Mouse (Mus musculus) stomach, embryonic 15.5 days (tissue): ENCODE measurements around the gene Slc9a3. TPM values are rescaled to one million over a fixed set of nuclear protein-coding genes. Genes with fewer than 3 reads are reported as not detected.

Experiments used
- ATAC-seq: fragments of 200-750 bp; cut with Nextera tagmentation; 2 replicates; pipeline ENCODE4 v1.8.0; 2017; ENCODE audit warnings: low read depth, moderate number of reproducible peaks, moderate TSS enrichment; ENCODE audit not compliant: insufficient read depth, low FRiP score
- H3K27ac ChIP-seq: fragments of 300-500 bp; sonication (generic); 2 replicates; pipeline ENCODE4 v1.5.1; 2015; ENCODE audit warnings: mild to moderate bottlenecking, inconsistent platforms
- H3K27me3 ChIP-seq: fragments of 300-500 bp; sonication (generic); replicated peaks from 2 replicates; pipeline ENCODE4 v1.6.1; 2015; ENCODE audit warnings: inconsistent platforms
- H3K36me3 ChIP-seq: fragments of 300-500 bp; sonication (generic); 2 replicates; pipeline ENCODE4 v1.6.1; 2015; ENCODE audit warnings: inconsistent platforms
- H3K4me1 ChIP-seq: fragments of 300-500 bp; sonication (generic); 2 replicates; pipeline ENCODE4 v1.6.1; 2015; ENCODE audit warnings: inconsistent platforms
- H3K4me2 ChIP-seq: fragments of 300-500 bp; sonication (generic); 2 replicates; pipeline ENCODE4 v1.6.1; 2015; ENCODE audit warnings: mild to moderate bottlenecking, inconsistent platforms
- H3K4me3 ChIP-seq: fragments of 300-500 bp; sonication (generic); replicated peaks from 2 replicates; pipeline ENCODE4 v1.5.1; 2015; ENCODE audit warnings: inconsistent platforms
- H3K9ac ChIP-seq: fragments of 300-500 bp; sonication (generic); 2 replicates; pipeline ENCODE4 v1.6.1; 2015; ENCODE audit warnings: inconsistent platforms
- H3K9me3 ChIP-seq: fragments of 300-500 bp; sonication (generic); 2 replicates; pipeline ENCODE4 v1.6.1; 2016; ENCODE audit warnings: inconsistent platforms
- WGBS: fragments of 180-500 bp; shearing (Covaris S2); methylation state at CpG from one replicate; pipeline ENCODE4 v1.1.7; 2015; 5-methylcytosine and 5-hydroxymethylcytosine counted together
- polyA plus RNA-seq: library from polyadenylated mRNA; unstranded; fragments of >200 nt; fragmentation: Nextera tagmentation; extraction: Ambion mirVana; gene quantifications from 2 replicates; pipeline ENCODE4 v1.2.1, GENCODE M21; 2015

Gene Slc9a3
- polyA plus RNA-seq, 1 experiment from 2014 or later = 0.55 TPM

DNA sequence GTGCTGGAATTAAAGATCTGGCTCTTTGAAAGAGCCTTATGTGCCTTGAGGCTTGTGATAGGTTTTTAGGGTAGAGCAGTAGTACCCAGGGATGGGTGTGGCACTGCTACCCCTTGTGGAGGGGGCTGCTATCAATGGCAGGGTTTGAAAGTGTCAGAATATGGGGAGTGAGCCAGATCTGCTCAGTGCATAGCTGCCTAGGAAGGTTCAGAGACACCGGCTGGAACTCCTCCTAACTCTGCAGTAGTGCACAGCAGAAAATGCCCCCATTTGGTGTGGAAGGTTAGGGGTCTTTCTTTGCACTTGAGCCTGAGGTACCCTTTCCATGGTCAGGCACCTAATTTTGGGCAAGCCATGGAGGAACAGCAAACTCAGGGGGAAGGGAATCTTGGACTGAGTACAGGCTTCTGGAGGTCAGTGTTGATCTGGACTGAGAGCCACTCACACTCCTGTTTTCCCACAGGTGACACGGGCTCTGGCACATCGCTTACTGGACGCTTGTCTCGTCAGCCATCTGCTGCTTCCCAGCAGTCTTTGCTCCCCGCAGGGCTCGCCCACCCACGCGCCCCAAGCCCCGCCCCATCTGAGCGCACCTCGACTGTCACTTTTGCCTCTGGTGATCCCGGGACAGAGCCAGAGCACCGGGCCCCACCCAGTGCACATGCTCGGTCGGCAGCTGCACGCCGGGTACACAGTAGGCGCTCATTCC lies 45.2 kb downstream of the Slc9a3 start:
- Histone ChIP-seq H3K27ac (no peak overlapping the region), H3K4me2 (peak overlapping the region; percentile 86), H3K4me1 (no peaks in the 10 kb centered on the region), H3K9me3 (no peaks in the 10 kb centered on the region), H3K9ac (no peak overlapping the region), H3K27me3 (no peaks in the 10 kb centered on the region), H3K36me3 (0 out of 2 replicates have a peak, but pooled peaks cover 8% of the 10 kb centered on the region), H3K4me3 (peak overlapping the region; percentile 51)
- peak; percentile 76 for ATAC-seq
- 7% methylated on average over 19 of the region's 19 CpGs for WGBS

DNA sequence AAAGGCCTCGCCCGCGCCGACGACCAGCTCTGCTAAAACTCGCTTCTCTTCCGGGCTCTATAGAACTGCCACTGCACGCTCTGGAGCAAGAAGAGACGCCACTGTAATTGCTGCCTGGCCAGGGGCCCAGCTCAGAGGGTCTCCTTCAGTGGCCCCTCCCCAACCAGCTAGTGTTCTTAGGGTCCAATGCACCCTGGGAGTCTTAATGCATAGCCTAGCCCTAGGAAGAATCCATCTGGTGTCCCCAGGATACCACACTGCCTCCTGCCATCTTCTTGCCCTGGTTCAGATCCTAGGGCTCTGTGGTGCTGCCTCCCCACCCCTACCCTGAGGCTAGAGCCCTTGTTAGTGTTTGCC lies 45.8 kb downstream of the Slc9a3 start:
- Histone ChIP-seq H3K9me3 (no peaks in the 10 kb centered on the region), H3K36me3 (0 out of 2 replicates have a peak, but pooled peaks cover 8% of the 10 kb centered on the region), H3K4me3 (peak overlapping the region; percentile 51), H3K27me3 (no peaks in the 10 kb centered on the region), H3K4me2 (peak overlapping the region; percentile 86), H3K27ac (no peak overlapping the region), H3K4me1 (no peaks in the 10 kb centered on the region), H3K9ac (no peak overlapping the region)
- ATAC-seq = no peak; the same call in 1 of the 2 replicates
- WGBS = 8% methylated on average over 9 of the region's 9 CpGs

DNA sequence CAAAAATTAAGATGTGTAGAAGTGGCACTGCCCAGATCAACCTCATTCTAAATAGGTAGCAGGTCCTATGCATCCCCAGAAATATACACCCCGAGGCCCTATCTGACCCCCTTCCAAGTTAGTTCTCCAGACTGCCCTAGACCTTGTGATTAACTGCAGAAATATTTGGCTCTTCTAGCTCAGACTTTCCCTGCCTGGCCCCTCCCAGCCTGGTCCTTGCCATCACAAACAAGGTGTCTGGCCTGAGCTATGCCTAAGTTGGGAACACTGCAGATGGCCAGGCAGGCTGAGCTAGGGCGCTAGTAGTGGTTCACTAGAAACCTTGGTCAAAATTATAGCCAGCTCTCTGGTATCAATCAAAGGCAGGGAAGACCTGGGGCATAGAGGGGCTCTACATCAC lies 46.2 kb downstream of the Slc9a3 start:
- ATAC-seq = no peak
- peak overlapping the region; percentile 51; the same call in 1 of the 2 replicates for H3K4me3 ChIP-seq
- H3K4me2 ChIP-seq = peak overlapping the region; percentile 86; the same call in 1 of the 2 replicates
- 74% methylated on average over 2 of the region's 2 CpGs for WGBS
- H3K9ac ChIP-seq = no peak overlapping the region
- H3K27ac ChIP-seq = no peak overlapping the region
- H3K9me3 ChIP-seq = no peaks in the 10 kb centered on the region
- H3K4me1 ChIP-seq = no peaks in the 10 kb centered on the region
- H3K27me3 ChIP-seq = no peaks in the 10 kb centered on the region
- 0 out of 2 replicates have a peak, but pooled peaks cover 8% of the 10 kb centered on the region for H3K36me3 ChIP-seq

DNA sequence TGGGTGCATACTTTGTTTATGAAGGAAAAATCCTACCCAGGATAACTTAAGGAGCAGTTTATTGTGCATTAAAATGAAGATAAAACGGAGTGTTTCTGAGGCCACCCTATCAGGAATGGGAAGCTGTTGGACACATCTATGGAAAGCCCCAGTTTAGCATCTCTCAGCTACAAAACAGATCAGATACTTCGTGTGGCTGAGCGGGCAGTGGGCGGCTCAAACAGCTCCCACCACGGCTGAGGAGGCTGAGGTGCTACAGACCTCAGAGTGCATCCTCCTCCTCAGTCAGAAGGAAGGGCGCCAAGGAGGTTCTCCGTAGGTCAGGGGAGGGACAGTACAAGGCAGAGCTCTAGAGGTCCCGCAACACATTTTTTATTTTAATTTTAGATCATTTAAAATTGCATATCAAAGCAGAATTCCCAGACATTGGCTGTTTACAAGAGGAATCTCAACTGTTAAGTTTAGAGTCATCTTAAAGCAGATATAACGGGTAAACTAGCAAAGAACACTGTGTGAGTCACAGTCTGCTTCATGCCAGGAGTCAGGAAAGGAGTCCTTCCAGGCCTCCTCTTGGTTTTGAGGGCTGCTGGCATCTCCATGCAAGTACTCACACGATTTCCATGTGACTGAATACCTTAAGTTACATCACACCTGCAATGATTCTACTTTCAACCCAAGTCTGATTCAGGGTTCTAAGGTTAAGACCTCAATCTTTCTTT lies 48.3 kb downstream of the Slc9a3 start:
- no peak for ATAC-seq
- WGBS = 86% methylated on average over 10 of the region's 10 CpGs
- no peaks in the 10 kb centered on the region for H3K27me3 ChIP-seq
- H3K4me3 ChIP-seq = no peak overlapping the region
- no peak overlapping the region for H3K4me2 ChIP-seq
- no peak overlapping the region for H3K9ac ChIP-seq
- peaks cover 24% of the 10 kb centered on the region for H3K36me3 ChIP-seq
- no peaks in the 10 kb centered on the region for H3K4me1 ChIP-seq
- no peak overlapping the region for H3K27ac ChIP-seq
- no peaks in the 10 kb centered on the region for H3K9me3 ChIP-seq

DNA sequence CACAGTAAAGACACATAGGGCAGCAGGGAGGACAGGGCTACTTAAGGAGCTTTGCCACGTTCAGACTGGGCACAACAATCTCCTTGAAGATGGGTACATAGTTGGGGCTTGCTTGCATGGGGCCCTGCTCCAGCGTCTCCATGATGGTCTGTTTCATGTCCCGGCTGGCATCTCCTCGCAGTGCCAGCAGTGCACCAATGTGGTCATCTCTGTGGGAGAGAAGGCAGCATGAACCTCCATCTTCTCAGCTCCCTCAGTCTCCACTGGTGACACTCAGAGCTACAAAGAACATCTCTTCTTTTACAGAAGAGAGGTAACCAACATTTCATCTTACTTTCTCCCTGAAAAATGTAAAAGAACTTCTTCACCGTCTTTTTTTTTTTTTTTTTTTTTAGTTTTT lies 50.8 kb downstream of the Slc9a3 start:
- Histone ChIP-seq H3K4me2 (no peak overlapping the region), H3K9me3 (no peaks in the 10 kb centered on the region), H3K36me3 (peaks cover 24% of the 10 kb centered on the region), H3K4me3 (no peak overlapping the region), H3K27ac (no peak overlapping the region), H3K27me3 (no peaks in the 10 kb centered on the region), H3K9ac (no peak overlapping the region), H3K4me1 (no peaks in the 10 kb centered on the region)
- 88% methylated on average over 5 of the region's 5 CpGs for WGBS
- ATAC-seq = no peak

DNA sequence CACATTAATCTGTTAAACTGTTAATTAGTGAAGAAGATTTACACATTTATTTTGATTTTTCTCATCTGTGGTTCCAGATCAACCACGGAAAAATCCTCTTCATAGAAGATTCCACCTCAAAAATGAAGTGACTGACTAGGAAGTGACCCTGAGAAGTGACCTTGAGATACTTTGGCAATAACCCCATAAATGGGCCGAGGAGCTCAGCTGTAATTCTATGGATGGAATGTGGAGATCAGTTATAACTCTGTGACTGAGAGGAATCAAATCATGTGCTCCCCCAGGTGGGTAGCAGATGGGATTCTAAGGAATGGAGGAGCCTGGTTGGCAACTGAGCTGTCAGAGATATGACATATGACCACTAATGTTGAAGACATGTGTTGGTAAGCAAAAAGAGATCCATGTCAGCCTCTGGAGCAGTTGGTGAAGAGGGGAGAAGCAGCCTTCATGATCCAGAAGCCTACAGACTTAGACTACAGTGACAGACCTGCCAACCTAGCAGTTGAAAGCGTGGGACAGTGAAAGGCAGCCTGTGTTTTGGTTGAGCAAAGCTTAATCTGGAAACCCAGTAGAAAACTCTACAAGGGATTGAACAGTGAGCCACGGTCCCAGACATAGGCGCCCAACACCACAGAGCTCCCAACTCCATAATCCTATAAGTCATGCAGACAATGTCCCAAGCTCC lies 61.9 kb downstream of the Slc9a3 start:
- Histone ChIP-seq H3K4me1 (no peaks in the 10 kb centered on the region), H3K4me2 (no peak overlapping the region), H3K9ac (no peak overlapping the region), H3K4me3 (no peak overlapping the region), H3K36me3 (peaks cover 12% of the 10 kb centered on the region), H3K27me3 (no peaks in the 10 kb centered on the region), H3K9me3 (no peaks in the 10 kb centered on the region), H3K27ac (no peak overlapping the region)
- WGBS = 92% methylated on average over 5 of the region's 5 CpGs
- ATAC-seq = no peak

GRCm38 (mm10) chr13:74192613-74193012 lies 71.4 kb downstream of the Slc9a3 start:
- H3K27ac ChIP-seq = no peak overlapping the region
- no peak overlapping the region for H3K4me2 ChIP-seq
- no peak overlapping the region for H3K9ac ChIP-seq
- H3K27me3 ChIP-seq = no peaks in the 10 kb centered on the region
- 75% methylated on average over 6 of the region's 6 CpGs for WGBS
- H3K4me1 ChIP-seq = no peaks in the 10 kb centered on the region
- no peak for ATAC-seq
- no peaks in the 10 kb centered on the region for H3K9me3 ChIP-seq
- H3K4me3 ChIP-seq = no peak overlapping the region
- H3K36me3 ChIP-seq = peaks cover 26% of the 10 kb centered on the region

GRCm38 (mm10) chr13:74196451-74196850 lies 75.2 kb downstream of the Slc9a3 start:
- no peaks in the 10 kb centered on the region for H3K27me3 ChIP-seq
- H3K4me2 ChIP-seq = no peak overlapping the region
- 79% methylated on average over 3 of the region's 3 CpGs for WGBS
- no peak overlapping the region for H3K9ac ChIP-seq
- H3K27ac ChIP-seq = no peak overlapping the region
- peaks cover 22% of the 10 kb centered on the region for H3K36me3 ChIP-seq
- no peak overlapping the region for H3K4me3 ChIP-seq
- no peak for ATAC-seq
- no peaks in the 10 kb centered on the region for H3K4me1 ChIP-seq
- H3K9me3 ChIP-seq = no peaks in the 10 kb centered on the region

DNA sequence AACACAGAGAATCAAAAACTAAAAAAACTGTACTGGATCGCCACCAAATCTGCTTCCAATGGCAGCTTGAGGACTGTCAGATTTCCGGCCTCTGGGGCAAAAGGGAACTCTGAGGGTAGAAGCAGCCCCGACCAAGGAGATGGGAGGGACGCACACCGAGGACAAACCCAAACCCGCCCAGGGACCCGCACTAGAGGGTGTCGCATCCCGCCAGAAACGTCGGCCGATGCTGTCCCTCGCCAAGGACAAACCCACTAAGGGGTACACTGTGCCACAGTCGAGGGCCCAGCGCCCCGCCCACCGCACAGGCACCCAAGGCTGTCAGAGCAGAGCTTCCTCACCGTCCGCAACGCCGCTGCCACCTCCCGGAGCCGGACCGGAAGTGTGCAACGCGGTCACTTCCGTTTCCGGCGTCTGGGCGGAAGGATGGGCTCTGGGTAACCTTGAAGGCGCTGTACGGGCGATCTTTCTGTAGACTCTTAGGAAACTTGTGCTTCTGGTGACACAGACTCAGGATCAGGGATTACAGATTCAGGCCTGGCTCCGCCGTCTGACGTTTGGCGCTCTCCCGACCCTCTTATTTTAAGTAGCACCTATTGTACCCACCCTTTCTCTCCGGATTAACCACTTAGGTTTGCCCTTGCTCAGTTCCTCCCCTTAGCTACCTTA lies 87.2 kb downstream of the Slc9a3 start, which contains the start of gene Exoc3:
Gene Exoc3, minus strand, starts transcription at position 416 of the 669 bp plus-strand sequence.
- Histone ChIP-seq H3K9ac (peak within 1 kb of the TSS; percentile 74), H3K27me3 (no peaks in the 10 kb centered on the region), H3K27ac (peak within 1 kb of the TSS; percentile 90), H3K36me3 (peaks cover 7% of the 10 kb centered on the region), H3K4me2 (peak within 1 kb of the TSS; percentile 65), H3K4me1 (0 out of 2 replicates have a peak, but pooled peaks cover 7% of the 10 kb centered on the region), H3K4me3 (peak within 1 kb of the TSS; percentile 87), H3K9me3 (no peaks in the 10 kb centered on the region)
- ATAC-seq = peak; percentile 95
- under 1% methylated on average over 39 of the region's 39 CpGs for WGBS

DNA sequence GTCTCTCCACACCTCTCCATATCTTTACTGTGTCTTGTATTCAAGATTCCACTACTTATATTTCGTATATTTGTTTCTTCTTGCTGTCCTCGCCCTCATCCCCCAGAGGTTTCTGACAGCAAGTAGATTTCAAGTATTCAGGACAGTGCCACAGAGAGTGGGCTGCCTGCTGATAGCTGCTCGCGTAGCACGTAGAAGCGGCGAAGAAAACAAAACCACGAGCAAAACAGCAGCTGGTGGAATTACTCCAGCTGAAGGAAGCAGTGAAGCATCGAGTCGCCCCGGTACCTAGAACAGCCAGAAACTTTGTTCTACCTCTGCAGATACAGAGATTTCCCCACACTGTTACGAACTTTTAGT lies 87.7 kb downstream of the Slc9a3 start:
- peak overlapping the region; percentile 74 for H3K9ac ChIP-seq
- peaks cover 3% of the 10 kb centered on the region for H3K36me3 ChIP-seq
- no peaks in the 10 kb centered on the region for H3K9me3 ChIP-seq
- H3K27me3 ChIP-seq = no peaks in the 10 kb centered on the region
- H3K4me1 ChIP-seq = 0 out of 2 replicates have a peak, but pooled peaks cover 7% of the 10 kb centered on the region
- peak overlapping the region; percentile 87 for H3K4me3 ChIP-seq
- 0 out of 2 replicates have a peak, but pooled peaks have one; percentile 40 for ATAC-seq
- H3K4me2 ChIP-seq = peak overlapping the region; percentile 65
- H3K27ac ChIP-seq = peak overlapping the region; percentile 90
- 15% methylated on average over 12 of the region's 12 CpGs for WGBS

GRCm38 (mm10) chr13:74218441-74218840 lies 97.2 kb downstream of the Slc9a3 start:
- no peaks in the 10 kb centered on the region for H3K4me1 ChIP-seq

More at GRCm38 (mm10) chr13:74218441-74218840, 97.2 kb downstream of the Slc9a3 start:
- 77% methylated on average over 3 of the region's 3 CpGs for WGBS
- H3K27me3 ChIP-seq = no peaks in the 10 kb centered on the region
- H3K36me3 ChIP-seq = no peaks in the 10 kb centered on the region
- no peak overlapping the region for H3K4me2 ChIP-seq
- H3K9me3 ChIP-seq = no peaks in the 10 kb centered on the region
- H3K9ac ChIP-seq = no peak overlapping the region
- no peak overlapping the region for H3K27ac ChIP-seq
- H3K4me3 ChIP-seq = no peak overlapping the region
- ATAC-seq = no peak
